9 mouse cellular contexts compared by ENCODE assay signal in the genomic region with DNA sequence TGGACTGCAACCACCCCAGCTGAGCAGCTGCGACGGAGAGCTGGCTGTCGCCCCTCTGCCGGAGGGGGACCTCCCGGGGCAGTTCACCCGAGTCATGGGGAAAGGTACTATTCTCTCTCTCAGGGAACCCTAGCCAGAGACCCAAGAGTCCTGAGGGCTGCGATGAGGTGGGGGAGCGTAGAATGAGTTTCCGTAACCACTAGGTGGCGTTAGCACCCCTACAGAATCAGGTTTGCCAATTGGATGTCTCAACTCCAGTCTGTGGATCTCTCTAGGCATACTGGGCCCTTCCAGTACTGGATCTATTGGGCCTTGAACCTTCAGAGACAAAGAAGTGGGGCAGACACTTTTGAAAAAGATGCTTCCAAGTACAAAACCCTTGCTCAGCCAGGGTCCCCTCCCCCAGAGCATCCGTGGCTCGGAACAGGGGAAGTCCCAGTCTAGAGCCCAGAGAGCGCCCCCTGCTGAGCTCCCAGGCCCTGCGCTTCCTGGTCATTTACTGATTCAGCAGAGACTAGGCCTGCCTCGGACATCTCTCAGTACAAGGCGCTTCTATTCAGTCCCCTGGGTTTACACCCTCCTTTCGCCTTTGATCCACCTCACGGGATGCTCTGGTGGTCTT.
A peak's percentile ranks its signal among the peaks of the same experiment; 100 is the strongest.
DNase-seq lines count a peak whose midpoint lies in the region; ATAC-seq and TF ChIP-seq lines count a peak whose summit lies in the region.
"Had no signal": no experiment of that assay in that cellular context is flagged by ENCODE, and none has a peak within 500 bp of the region (broad histone marks: within the 10 kb centered on the region; RNA-seq: fewer than 3 reads in every experiment).

No protein-coding gene starts in this region.

- 71% methylated on average over 18 of the region's 18 CpGs for WGBS in stomach, postnatal 0 days

- H3K27ac ChIP-seq in stomach, postnatal 0 days (replicated peaks): no peak overlapping the region
- H3K27ac ChIP-seq: macrophage had no signal

- no peak overlapping the region for H3K9ac ChIP-seq in stomach, postnatal 0 days (ENCODE audit: low read length)

- no peaks in the 10 kb centered on the region for H3K4me1 ChIP-seq in stomach, postnatal 0 days (replicated peaks; ENCODE audit: control insufficient read depth, insufficient read depth)

- peaks cover 8% of the 10 kb centered on the region for H3K36me3 ChIP-seq in stomach, postnatal 0 days (ENCODE audit: control insufficient read depth, insufficient read depth, low read length)

- TF ChIP-seq CTCF in stomach, postnatal 0 days (IDR thresholded peaks at IDR 0.05; ENCODE audit: low read depth): peak; percentile 54

- no peak overlapping the region for H3K4me3 ChIP-seq in stomach, postnatal 0 days (ENCODE audit: low read depth, low read length)

- no peak overlapping the region for H3K4me2 ChIP-seq in stomach, postnatal 0 days (replicated peaks; ENCODE audit: low read depth)

- no peaks in the 10 kb centered on the region for H3K27me3 ChIP-seq in stomach, postnatal 0 days (ENCODE audit: control insufficient read depth, insufficient read depth, low read length)

- DNase-seq in adrenal gland, adult 18-20 months (ENCODE audit: low spot score in 2 of 2): peak; percentile 25 to 47
- no peak for DNase-seq in adrenal gland, adult 8-10 months
- DNase-seq in layer of hippocampus, postnatal 10 days (ENCODE audit: low spot score in 2 of 2): peak; percentile 29 to 49
- no peak for DNase-seq in layer of hippocampus, adult 9-11 months
- DNase-seq in R1 (ENCODE audit: low read depth, low spot score): peak; percentile 83
- peak; percentile 3 for DNase-seq in forelimb bud, embryonic 11.5 days (ENCODE audit: low read depth, low spot score)
- peak; percentile 27 for DNase-seq in stomach, postnatal 0 days (ENCODE audit: low spot score)
- no peak for DNase-seq in thymus, adult 18-20 months

- no peaks in the 10 kb centered on the region for H3K9me3 ChIP-seq in stomach, postnatal 0 days (ENCODE audit: control insufficient read depth, low read length)

- no peak for ATAC-seq in stomach, postnatal 0 days (ENCODE audit: low FRiP score, low TSS enrichment)

- no peak for TF ChIP-seq EP300 in stomach, postnatal 0 days (optimal IDR thresholded peaks at IDR 0.05)

Comparison
In these comparisons a context has a peak if more than half of its experiments do, and no peak if none do; other contexts are left out.
1. DNase-seq: peak in adrenal gland, adult 18-20 months (2 of 2), layer of hippocampus, postnatal 10 days (2 of 2), R1 (single experiment), forelimb bud, embryonic 11.5 days (single experiment) and stomach, postnatal 0 days (single experiment); none in adrenal gland, adult 8-10 months (single experiment), layer of hippocampus, adult 9-11 months (single experiment) and thymus, adult 18-20 months (0 of 2).